Mouse (Mus musculus): ENCODE measurements around the gene C1ra.
A peak's percentile ranks its signal among the peaks of the same experiment; 100 is the strongest.
"Not testable (repeated sequence)": the region's sequence is repeated elsewhere in the genome, so short reads cannot be mapped to it uniquely, and the experiment has no call there.

The C1ra gene

GRCm38 (mm10) chr6:124512355-124512836, at the start of gene C1ra:
TSS of gene C1ra (plus strand) at chr6:124512405.
- DNase-seq, result peak; percentile 29

GRCm38 (mm10) chr6:124463881-124464291, 48.3 kb upstream of the C1ra start:
- peak; percentile 23 for DNase-seq

GRCm38 (mm10) chr6:124464305-124465271, 47.6 kb upstream of the C1ra start, which contains the start of gene Clstn3:
TSS of gene Clstn3 (minus strand) at chr6:124464794.
- peak; percentile 97 for DNase-seq

- no peak for DNase-seq
Measured at GRCm38 (mm10) chr6:124465299-124465698, 46.9 kb upstream of the C1ra start.

GRCm38 (mm10) chr6:124465729-124466128, 46.5 kb upstream of the C1ra start:
- no peak for DNase-seq

GRCm38 (mm10) chr6:124471121-124471520, 41.1 kb upstream of the C1ra start:
- DNase-seq, result no peak

- not testable (repeated sequence) for DNase-seq
Measured at GRCm38 (mm10) chr6:124471783-124472638, 40.2 kb upstream of the C1ra start.

GRCm38 (mm10) chr6:124472801-124473200, 39.4 kb upstream of the C1ra start:
- no peak for DNase-seq

GRCm38 (mm10) chr6:124474621-124475020, 37.6 kb upstream of the C1ra start:
- DNase-seq, result no peak

- DNase-seq, result not testable (repeated sequence)
Measured at GRCm38 (mm10) chr6:124475335-124476075, 36.7 kb upstream of the C1ra start.

- DNase-seq, result no peak
Measured at GRCm38 (mm10) chr6:124476216-124476615, 36.0 kb upstream of the C1ra start.

- DNase-seq, result no peak
Measured at GRCm38 (mm10) chr6:124476796-124477195, 35.4 kb upstream of the C1ra start.

GRCm38 (mm10) chr6:124477221-124477655, 35.0 kb upstream of the C1ra start:
- DNase-seq, result no peak

- no peak for DNase-seq
Measured at GRCm38 (mm10) chr6:124477922-124478651, 34.1 kb upstream of the C1ra start.

- DNase-seq, result no peak
Measured at GRCm38 (mm10) chr6:124478874-124479572, 33.2 kb upstream of the C1ra start.

- DNase-seq, result no peak
Measured at GRCm38 (mm10) chr6:124479573-124479930, 32.7 kb upstream of the C1ra start.

- no peak for DNase-seq
Measured at GRCm38 (mm10) chr6:124480295-124480694, 31.9 kb upstream of the C1ra start.

- DNase-seq, result peak; percentile 34
Measured at GRCm38 (mm10) chr6:124481571-124481970, 30.6 kb upstream of the C1ra start.

GRCm38 (mm10) chr6:124483831-124484230, 28.4 kb upstream of the C1ra start:
- not testable (repeated sequence) for DNase-seq

GRCm38 (mm10) chr6:124484851-124485250, 27.4 kb upstream of the C1ra start:
- no peak for DNase-seq

Measured in right cerebral cortex, adult 18-20 months (tissue).